Mouse (Mus musculus) R1 (cell line): ENCODE data around the gene Clasp1.
A peak's percentile ranks its signal among the peaks of the same experiment; 100 is the strongest.

Experiments used
- DNase-seq: peaks from one replicate; pipeline ENCODE4 v3.0.0-alpha.2; 2018; ENCODE audit warnings: low read depth, low spot score

Clasp1 gene

GRCm38 (mm10) chr1:118450891-118451450 is 62.1 kb downstream of the Clasp1 start:
- no peak for DNase-seq

- no peak for DNase-seq
Observed at GRCm38 (mm10) chr1:118453577-118453976, 64.7 kb downstream of the Clasp1 start.

DNA sequence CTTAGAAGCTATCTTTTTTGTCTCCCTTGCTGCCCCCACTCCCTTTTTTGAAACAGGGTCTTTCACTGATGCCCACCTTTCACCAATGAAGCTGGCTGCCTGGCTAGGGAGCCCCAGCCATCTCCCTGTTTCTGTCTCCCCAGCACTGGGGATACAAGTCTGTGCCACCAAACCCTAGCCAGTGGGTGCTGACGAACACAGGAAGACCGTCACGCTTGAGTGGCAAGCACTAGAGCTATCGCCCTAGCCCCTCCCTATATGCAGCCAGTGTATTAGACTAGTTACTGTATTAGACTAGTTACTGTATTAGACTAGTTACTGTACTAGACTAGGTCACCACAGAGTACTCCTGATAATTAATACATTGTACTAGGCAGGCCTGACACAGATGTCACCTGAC is 66.0 kb downstream of the Clasp1 start:
- no peak for DNase-seq

DNA sequence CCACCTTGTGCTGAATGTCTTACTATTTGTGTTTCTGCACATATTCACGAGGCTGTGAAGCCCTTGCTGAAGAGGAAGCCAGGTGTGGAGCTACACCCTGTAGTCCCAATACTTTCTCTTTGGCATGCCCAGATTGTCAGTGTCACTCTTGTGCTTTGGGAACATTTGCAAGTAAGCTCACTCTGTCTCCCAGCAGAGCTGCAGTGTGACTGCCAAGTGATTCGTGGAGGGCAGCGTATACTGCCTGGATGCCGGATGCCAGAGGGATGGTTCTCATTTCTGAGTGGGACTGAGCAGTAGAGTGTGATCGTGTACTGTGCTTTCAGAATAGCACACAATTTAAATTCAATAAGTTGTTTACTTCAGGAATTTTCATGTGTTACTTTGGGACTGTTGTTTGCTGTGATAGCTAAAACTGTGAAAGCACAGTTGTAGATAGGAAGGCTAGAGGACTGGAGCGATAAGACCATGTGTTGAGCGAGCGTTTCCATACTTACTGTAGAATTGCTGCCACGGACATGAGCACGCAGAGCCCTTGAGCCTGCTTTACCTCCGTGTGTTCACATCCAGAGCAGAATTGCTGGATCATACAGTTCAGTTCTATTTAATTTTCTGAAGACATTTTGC is 68.5 kb downstream of the Clasp1 start:
- no peak for DNase-seq

- DNase-seq = no peak
Observed at GRCm38 (mm10) chr1:118457883-118458259, 69.0 kb downstream of the Clasp1 start.

DNA sequence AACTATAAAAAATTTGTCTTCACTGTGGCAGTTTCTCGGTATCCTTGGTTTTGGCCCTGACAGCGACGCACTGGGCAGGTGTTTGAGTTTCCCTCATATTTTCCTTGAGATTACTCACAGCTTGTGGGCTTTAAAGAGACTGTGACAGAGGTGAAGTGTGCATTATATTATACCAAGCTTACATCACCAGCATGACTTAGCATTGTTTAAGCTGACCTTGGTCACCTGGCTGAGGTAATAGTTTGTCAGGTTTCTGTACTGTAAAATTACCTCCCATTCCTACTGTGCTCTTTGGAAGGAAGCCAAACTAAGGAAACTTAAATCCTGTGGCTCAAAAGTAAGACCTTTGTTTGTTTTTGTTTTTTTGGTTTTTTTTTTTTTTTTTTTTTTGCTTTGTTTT is 69.4 kb downstream of the Clasp1 start:
- no peak for DNase-seq

- peak; percentile 99 for DNase-seq
Observed at GRCm38 (mm10) chr1:118458963-118459920, 70.4 kb downstream of the Clasp1 start.

- no peak for DNase-seq
Observed at GRCm38 (mm10) chr1:118460716-118461115, 71.9 kb downstream of the Clasp1 start.

DNA sequence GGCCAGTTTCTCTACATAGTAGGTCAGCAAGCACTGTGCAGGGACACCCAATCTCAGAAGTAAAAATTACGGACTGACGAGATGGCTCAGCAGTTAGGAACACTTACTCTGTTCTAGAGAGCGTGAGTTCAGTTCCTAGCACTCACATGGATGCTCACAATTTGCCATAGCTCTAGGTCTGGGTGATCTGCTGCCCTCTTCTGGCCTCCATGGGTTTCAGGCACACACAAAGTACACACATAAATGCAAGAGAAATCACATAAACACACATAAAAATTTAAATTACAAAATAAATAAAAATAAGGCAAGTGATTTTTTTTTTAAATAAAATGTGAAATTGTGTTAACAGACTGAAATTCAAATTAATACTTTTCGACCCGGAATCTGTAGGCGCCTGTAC is 77.2 kb downstream of the Clasp1 start:
- peak; percentile 68 for DNase-seq

DNA sequence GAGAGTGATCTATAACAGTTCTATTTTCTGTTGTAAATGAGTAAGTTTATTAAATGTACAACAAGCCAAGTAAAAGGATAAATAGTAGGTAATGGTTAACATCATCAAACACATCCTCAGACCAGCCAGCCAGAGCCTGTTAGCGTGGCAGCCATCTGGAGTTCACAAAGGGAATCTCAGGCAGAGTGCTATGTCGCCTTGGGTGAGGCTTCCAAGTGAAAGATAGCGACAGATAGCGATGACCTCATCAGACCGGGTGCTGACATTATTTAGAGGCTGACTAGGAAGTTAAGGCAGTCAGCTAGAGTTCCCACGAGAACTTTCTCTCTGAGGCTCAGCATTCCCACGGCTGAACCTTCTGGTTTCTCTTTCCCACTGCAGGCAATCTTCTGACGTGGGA is 83.5 kb downstream of the Clasp1 start:
- no peak for DNase-seq

GRCm38 (mm10) chr1:118476919-118477318 is 88.1 kb downstream of the Clasp1 start:
- DNase-seq = peak; percentile 67

DNA sequence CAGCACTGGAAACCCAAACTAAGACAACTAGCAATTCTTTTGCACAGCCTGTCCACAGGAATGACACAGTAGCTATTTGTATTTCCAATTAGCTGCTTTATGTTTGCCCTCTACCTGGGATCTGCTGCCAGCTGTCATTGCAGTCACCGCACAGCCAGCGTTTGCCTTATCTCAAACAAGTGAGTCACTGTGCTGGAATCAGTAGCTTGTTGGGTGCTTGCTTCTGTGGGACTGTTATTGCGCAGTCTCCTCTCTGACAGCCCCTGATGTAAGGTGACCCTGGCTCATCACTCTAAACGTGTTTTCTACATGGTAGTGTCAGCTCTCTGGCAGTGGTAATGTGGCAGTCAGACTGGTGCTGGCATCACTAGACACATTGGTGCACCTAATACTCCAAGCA is 90.4 kb downstream of the Clasp1 start:
- no peak for DNase-seq

- DNase-seq = no peak
Observed at GRCm38 (mm10) chr1:118480484-118481364, 91.9 kb downstream of the Clasp1 start.

- peak; percentile 56 for DNase-seq
Observed at GRCm38 (mm10) chr1:118481365-118481702, 92.5 kb downstream of the Clasp1 start.

DNA sequence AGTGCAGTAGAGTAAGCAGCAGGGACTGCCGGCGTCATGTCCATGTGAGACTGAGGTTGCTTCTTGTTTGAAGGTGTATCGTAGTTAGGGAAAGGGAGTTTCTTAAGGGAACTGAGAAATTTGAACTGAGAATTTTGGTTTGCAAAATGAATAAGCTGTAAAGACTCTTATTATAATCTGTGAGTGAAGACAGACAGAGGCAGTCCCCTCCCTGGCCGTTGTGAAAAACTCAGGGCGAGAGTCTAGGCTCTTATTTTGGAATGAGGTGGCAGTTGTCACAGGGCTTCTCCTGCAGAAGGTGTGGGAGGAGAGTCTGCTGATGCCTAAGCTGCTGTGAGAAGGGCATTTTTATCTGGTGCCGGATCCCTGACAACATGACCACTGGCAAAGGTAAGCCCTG is 92.8 kb downstream of the Clasp1 start:
- no peak for DNase-seq

GRCm38 (mm10) chr1:118482285-118483019 is 93.6 kb downstream of the Clasp1 start:
- no peak for DNase-seq

- DNase-seq = no peak
Observed at GRCm38 (mm10) chr1:118483504-118484096, 94.7 kb downstream of the Clasp1 start.

DNA sequence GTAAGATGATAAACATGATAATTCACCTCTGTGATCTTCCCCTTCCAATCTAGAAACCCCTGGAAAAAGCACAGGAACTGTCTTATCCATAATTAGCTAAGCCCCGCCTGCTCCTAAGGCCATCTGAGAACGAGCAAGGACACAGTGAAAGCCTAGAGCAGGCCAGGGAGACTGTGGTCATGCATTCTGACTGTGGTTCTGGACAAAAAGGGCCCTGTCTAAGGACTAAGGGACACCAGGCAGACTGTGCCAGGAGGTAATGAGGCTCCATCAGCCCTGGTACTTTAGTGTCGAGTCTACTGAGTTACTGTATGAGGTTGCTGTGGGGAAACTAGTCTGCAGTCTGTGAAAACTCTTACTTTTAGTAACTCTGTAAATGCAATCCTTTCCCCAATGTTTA is 96.7 kb downstream of the Clasp1 start:
- DNase-seq = no peak

GRCm38 (mm10) chr1:118486021-118486420 is 97.2 kb downstream of the Clasp1 start:
- DNase-seq = no peak

- peak; percentile 42 for DNase-seq
Observed at GRCm38 (mm10) chr1:118492811-118493210, 104.0 kb downstream of the Clasp1 start.

- DNase-seq = no peak
Observed at GRCm38 (mm10) chr1:118494551-118494950, 105.7 kb downstream of the Clasp1 start.
